Mouse (Mus musculus) 3134 (cell line): ENCODE results near the gene Foxn3.

ENCODE experiments used
- DNase-seq: peaks from one replicate; pipeline ENCODE4 v3.0.0-alpha.2; 2011; ENCODE audit warnings: low spot score; ENCODE audit not compliant: insufficient read length; ENCODE audit errors: extremely low read depth

Foxn3 gene

GRCm38 (mm10) chr12:99336349-99337170 lies 226.8 kb downstream of the Foxn3 start:
- DNase-seq, result peak; percentile 26

GRCm38 (mm10) chr12:99335628-99336027 lies 227.8 kb downstream of the Foxn3 start:
- no peak for DNase-seq

GRCm38 (mm10) chr12:99334026-99334425 lies 229.4 kb downstream of the Foxn3 start:
- no peak for DNase-seq

- no peak for DNase-seq
Observed at GRCm38 (mm10) chr12:99333304-99333968, 229.9 kb downstream of the Foxn3 start.

GRCm38 (mm10) chr12:99332144-99332807 lies 231.1 kb downstream of the Foxn3 start:
- no peak for DNase-seq

GRCm38 (mm10) chr12:99331341-99331947 lies 231.9 kb downstream of the Foxn3 start:
- no peak for DNase-seq

- no peak for DNase-seq
Observed at GRCm38 (mm10) chr12:99330822-99331285, 232.5 kb downstream of the Foxn3 start.

- no peak for DNase-seq
Observed at GRCm38 (mm10) chr12:99329301-99330257, 233.8 kb downstream of the Foxn3 start.

- DNase-seq, result no peak
Observed at GRCm38 (mm10) chr12:99326157-99326556, 237.2 kb downstream of the Foxn3 start.

GRCm38 (mm10) chr12:99321633-99322431 lies 241.6 kb downstream of the Foxn3 start:
- DNase-seq, result no peak

GRCm38 (mm10) chr12:99320966-99321496 lies 242.4 kb downstream of the Foxn3 start:
- DNase-seq, result no peak

GRCm38 (mm10) chr12:99319896-99320295 lies 243.5 kb downstream of the Foxn3 start:
- no peak for DNase-seq

- DNase-seq, result no peak
Observed at GRCm38 (mm10) chr12:99319171-99319570, 244.2 kb downstream of the Foxn3 start.

- no peak for DNase-seq
Observed at GRCm38 (mm10) chr12:99315931-99316330, 247.5 kb downstream of the Foxn3 start.

- no peak for DNase-seq
Observed at GRCm38 (mm10) chr12:99314817-99315216, 248.6 kb downstream of the Foxn3 start.

GRCm38 (mm10) chr12:99311303-99311702 lies 252.1 kb downstream of the Foxn3 start:
- DNase-seq, result no peak

GRCm38 (mm10) chr12:99309937-99310336 lies 253.4 kb downstream of the Foxn3 start:
- DNase-seq, result no peak

GRCm38 (mm10) chr12:99308541-99309089 lies 254.8 kb downstream of the Foxn3 start:
- no peak for DNase-seq
